Mouse (Mus musculus) bone marrow, adult 2 months (tissue): ENCODE data around the gene Serpinb3d.
"Not testable (repeated sequence)": the region's sequence is repeated elsewhere in the genome, so short reads cannot be mapped to it uniquely, and the experiment has no call there.

Source experiments
- CTCF ChIP-seq: fragments of 200-500 bp; IDR thresholded peaks from 2 replicates; pipeline ENCODE4 v1.5.1; 2011; ENCODE audit warnings: low read length, control low read depth; ENCODE audit not compliant: control insufficient read depth, insufficient read depth
- POLR2A ChIP-seq: fragments of 200-500 bp; IDR thresholded peaks from 2 replicates; pipeline ENCODE4 v1.6.1; 2011; ENCODE audit warnings: low read depth, mild to moderate bottlenecking, control low read depth, low read length, borderline replicate concordance; ENCODE audit not compliant: control insufficient read depth

- not testable (repeated sequence) for TF ChIP-seq CTCF, POLR2A
Measured at GRCm38 (mm10) chr1:107034236-107034635, 49.1 kb downstream of the Serpinb3d start.
